Comparison of ENCODE assay signal across 34 mouse cellular contexts in the genomic region with DNA sequence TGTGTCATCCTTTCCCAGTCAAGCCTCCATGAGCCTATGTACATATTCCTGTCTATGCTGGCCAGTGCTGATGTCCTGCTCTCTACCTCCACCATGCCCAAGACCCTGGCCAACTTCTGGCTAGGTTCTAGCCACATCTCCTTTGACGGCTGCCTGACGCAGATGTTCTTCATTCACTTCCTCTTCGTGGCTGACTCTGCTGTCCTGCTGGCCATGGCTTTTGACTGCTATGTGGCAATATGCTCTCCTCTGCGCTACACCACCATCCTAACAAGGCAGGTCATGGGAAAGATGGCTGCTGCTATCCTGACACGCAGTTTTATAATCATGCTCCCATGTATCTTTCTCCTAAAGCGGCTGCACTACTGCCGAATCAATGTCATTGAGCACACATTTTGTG. TPM values are rescaled to one million over a fixed set of nuclear protein-coding genes. Genes with fewer than 3 reads are reported as not detected.
DNase-seq lines count a peak whose midpoint lies in the region; ATAC-seq lines count a peak whose summit lies in the region.
"Had no signal": no experiment of that assay in that cellular context is flagged by ENCODE, and none has a peak within 500 bp of the region (broad histone marks: within the 10 kb centered on the region; RNA-seq: fewer than 3 reads in every experiment).

No protein-coding gene starts in this region.

- H3K9me3 ChIP-seq in intestine, embryonic 14.5 days (ENCODE audit: control insufficient read depth, low read length) = no peaks in the 10 kb centered on the region
- H3K9me3 ChIP-seq in intestine, embryonic 16.5 days (ENCODE audit: control insufficient read depth, low read length) = no peaks in the 10 kb centered on the region
- no peaks in the 10 kb centered on the region for H3K9me3 ChIP-seq in embryonic facial prominence, embryonic 10.5 days
- H3K9me3 ChIP-seq: forebrain, embryonic 12.5 days; G1E; heart, embryonic 15.5 days; liver, embryonic 15.5 days; megakaryocyte, embryonic 14.5 days; neural tube, embryonic 15.5 days had no signal

- no peak overlapping the region for H3K4me3 ChIP-seq in intestine, embryonic 14.5 days (ENCODE audit: low read depth, low read length)
- no peak overlapping the region for H3K4me3 ChIP-seq in intestine, embryonic 16.5 days (ENCODE audit: low read length)
- no peak overlapping the region for H3K4me3 ChIP-seq in embryonic facial prominence, embryonic 10.5 days
- H3K4me3 ChIP-seq: forebrain, embryonic 12.5 days; heart, embryonic 15.5 days; liver, embryonic 15.5 days; megakaryocyte, embryonic 14.5 days; neural tube, embryonic 15.5 days had no signal

- no peaks in the 10 kb centered on the region for H3K36me3 ChIP-seq in intestine, embryonic 14.5 days (ENCODE audit: control insufficient read depth, insufficient read depth, low read length)
- no peaks in the 10 kb centered on the region for H3K36me3 ChIP-seq in intestine, embryonic 16.5 days (ENCODE audit: control insufficient read depth, insufficient read depth, low read length)
- no peaks in the 10 kb centered on the region for H3K36me3 ChIP-seq in embryonic facial prominence, embryonic 10.5 days (replicated peaks)
- H3K36me3 ChIP-seq: forebrain, embryonic 12.5 days; G1E; heart, embryonic 15.5 days; liver, embryonic 15.5 days; neural tube, embryonic 15.5 days had no signal

- DNase-seq in intestine, embryonic 14.5 days (ENCODE audit: low spot score) = peak; percentile 36
- peak; percentile 70 for DNase-seq in 416B (ENCODE audit: low read depth)
- no peak for DNase-seq in thymus, postnatal 10 days (ENCODE audit: low spot score in 2 of 2)
- DNase-seq in thymus, postnatal 0 days (ENCODE audit: low spot score) = no peak
- no peak for DNase-seq in embryonic facial prominence, embryonic 10.5 days (ENCODE audit: low spot score)
- DNase-seq: adrenal gland, postnatal 36 days; cerebellum, adult 11 months; cerebellum, adult 9-11 months; gastrocnemius, postnatal 25 days; heart, postnatal 36 days; kidney, adult 11 months; kidney, postnatal 4 days; layer of hippocampus, adult 9-11 months; midbrain, embryonic 14.5 days; right cerebral cortex, postnatal 14 days; thymus, postnatal 25 days had no signal

- no peak overlapping the region for H3K4me2 ChIP-seq in intestine, embryonic 14.5 days (ENCODE audit: low read length)
- no peak overlapping the region for H3K4me2 ChIP-seq in intestine, embryonic 16.5 days (ENCODE audit: low read depth, low read length)
- H3K4me2 ChIP-seq: forebrain, embryonic 12.5 days; heart, embryonic 15.5 days; liver, embryonic 15.5 days; neural tube, embryonic 15.5 days had no signal

- no peaks in the 10 kb centered on the region for H3K4me1 ChIP-seq in intestine, embryonic 14.5 days (replicated peaks; ENCODE audit: control insufficient read depth, insufficient read depth, low read length)
- H3K4me1 ChIP-seq in intestine, embryonic 16.5 days (ENCODE audit: control insufficient read depth, insufficient read depth, low read length) = no peaks in the 10 kb centered on the region
- H3K4me1 ChIP-seq in embryonic facial prominence, embryonic 10.5 days = no peaks in the 10 kb centered on the region
- H3K4me1 ChIP-seq: forebrain, embryonic 12.5 days; heart, embryonic 15.5 days; liver, embryonic 15.5 days; neural tube, embryonic 15.5 days had no signal

- WGBS in intestine, embryonic 14.5 days = 93% methylated on average over 7 of the region's 7 CpGs
- 94% methylated on average over 7 of the region's 7 CpGs for WGBS in intestine, embryonic 16.5 days
- 92% methylated on average over 7 of the region's 7 CpGs for WGBS in embryonic facial prominence, embryonic 10.5 days

- no peak for ATAC-seq in intestine, embryonic 14.5 days (replicated peaks; ENCODE audit: low FRiP score, low TSS enrichment, low read depth)
- no peak for ATAC-seq in intestine, embryonic 16.5 days
- 0 out of 2 replicates have a peak, but pooled peaks have one; percentile 14 for ATAC-seq in erythroid progenitor cell, adult 5-6 weeks (replicated peaks; ENCODE audit: low FRiP score, poor library complexity, severe bottlenecking)
- peak; percentile 100 for ATAC-seq in megakaryocyte progenitor cell, adult 5-6 weeks (replicated peaks; ENCODE audit: poor library complexity)
- ATAC-seq: hindbrain, postnatal 0 days; Patski had no signal

- no peak overlapping the region for H3K27ac ChIP-seq in intestine, embryonic 14.5 days (ENCODE audit: low read depth)
- H3K27ac ChIP-seq in intestine, embryonic 16.5 days (ENCODE audit: low read length) = no peak overlapping the region
- no peak overlapping the region for H3K27ac ChIP-seq in embryonic facial prominence, embryonic 10.5 days (replicated peaks)
- H3K27ac ChIP-seq: forebrain, embryonic 12.5 days; heart, embryonic 15.5 days; hindbrain, postnatal 0 days; liver, embryonic 15.5 days; neural tube, embryonic 15.5 days had no signal

- H3K9ac ChIP-seq in intestine, embryonic 14.5 days (ENCODE audit: low read length) = no peak overlapping the region
- no peak overlapping the region for H3K9ac ChIP-seq in intestine, embryonic 16.5 days (ENCODE audit: low read depth, low read length)
- H3K9ac ChIP-seq: forebrain, embryonic 12.5 days; heart, embryonic 15.5 days; liver, embryonic 15.5 days; neural tube, embryonic 15.5 days had no signal

- no peaks in the 10 kb centered on the region for H3K27me3 ChIP-seq in intestine, embryonic 14.5 days (replicated peaks; ENCODE audit: control insufficient read depth, insufficient read depth, low read length)
- H3K27me3 ChIP-seq in intestine, embryonic 16.5 days (replicated peaks; ENCODE audit: control insufficient read depth, insufficient read depth, low read length) = no peaks in the 10 kb centered on the region
- no peaks in the 10 kb centered on the region for H3K27me3 ChIP-seq in embryonic facial prominence, embryonic 10.5 days (replicated peaks; ENCODE audit: low read depth, poor library complexity, severe bottlenecking)
- H3K27me3 ChIP-seq: forebrain, embryonic 12.5 days; heart, embryonic 15.5 days; liver, embryonic 15.5 days; neural tube, embryonic 15.5 days; Patski had no signal

RNA-seq across cellular contexts. Expression of gene Olfr649, which starts 10.4 kb away (rescaled TPM):
- not detected in 2 replicates for polyA plus RNA-seq in intestine, embryonic 14.5 days (2014; fragmentation: Nextera tagmentation; extraction: Ambion mirVana)
- not detected in 2 replicates for polyA plus RNA-seq in intestine, embryonic 16.5 days (2015; fragmentation: Nextera tagmentation; extraction: Ambion mirVana)
- not detected in 2 replicates for total RNA-seq in erythroid progenitor cell, adult 5-6 weeks (2015; ENCODE audit: low replicate concordance)
- 0.83 TPM in 1 of 2 replicates, not detected in the other for total RNA-seq in erythroid progenitor cell, adult 5-6 weeks (2017; ENCODE audit: low replicate concordance)
- total RNA-seq in megakaryocyte progenitor cell, adult 5-6 weeks (2015) = not detected in 2 replicates
- not detected in 2 replicates for total RNA-seq in megakaryocyte progenitor cell, adult 5-6 weeks (2017)
- not detected in 2 replicates for polyA plus RNA-seq in thymus, postnatal 0 days (2015; fragmentation: Nextera tagmentation; extraction: Ambion mirVana)
- polyA plus RNA-seq in embryonic facial prominence, embryonic 10.5 days (2016; fragmentation: Nextera tagmentation; extraction: Ambion mirVana) = not detected in 2 replicates
- total RNA-seq: adrenal gland, adult 18-20 months; adrenal gland, postnatal 36 days; gastrocnemius, postnatal 25 days; heart, postnatal 36 days; hindbrain, postnatal 0 days; left cerebral cortex, adult 18-20 months; left cerebral cortex, postnatal 36 days had no signal
- polyA plus RNA-seq: cortical plate, adult 2 months; embryonic facial prominence, embryonic 11.5 days; forebrain, embryonic 12.5 days; G1E; heart, embryonic 15.5 days; hindbrain, postnatal 0 days; kidney, embryonic 16.5 days; limb, embryonic 14.5 days; liver, embryonic 15.5 days; midbrain, embryonic 14.5 days; neural tube, embryonic 15.5 days; Patski had no signal

RNA-seq across cellular contexts. Expression of gene Trim6, which starts 12.4 kb away (rescaled TPM):
- 1.6 TPM in 2 replicates for polyA plus RNA-seq in intestine, embryonic 14.5 days (2014; fragmentation: Nextera tagmentation; extraction: Ambion mirVana)
- 0.78 and 1.2 TPM in 2 replicates for polyA plus RNA-seq in intestine, embryonic 16.5 days (2015; fragmentation: Nextera tagmentation; extraction: Ambion mirVana)
- total RNA-seq in erythroid progenitor cell, adult 5-6 weeks (2015; ENCODE audit: low replicate concordance) = 1.7 TPM in 1 of 2 replicates, not detected in the other
- not detected in 2 replicates for total RNA-seq in erythroid progenitor cell, adult 5-6 weeks (2017; ENCODE audit: low replicate concordance)
- total RNA-seq in megakaryocyte progenitor cell, adult 5-6 weeks (2015) = 2.3 and 3.7 TPM in 2 replicates
- 2.1 and 2.5 TPM in 2 replicates for total RNA-seq in megakaryocyte progenitor cell, adult 5-6 weeks (2017)
- 0.75 and 0.99 TPM in 2 replicates for polyA plus RNA-seq in thymus, postnatal 0 days (2015; fragmentation: Nextera tagmentation; extraction: Ambion mirVana)
- polyA plus RNA-seq in embryonic facial prominence, embryonic 10.5 days (2016; fragmentation: Nextera tagmentation; extraction: Ambion mirVana) = 6.1 and 7.6 TPM in 2 replicates
- total RNA-seq: left cerebral cortex, adult 18-20 months had no signal
- polyA plus RNA-seq: G1E had no signal

RNA-seq across cellular contexts. Expression of gene Olfr648, which starts 23.0 kb away (rescaled TPM):
- polyA plus RNA-seq in intestine, embryonic 14.5 days (2014; fragmentation: Nextera tagmentation; extraction: Ambion mirVana) = 0.32 and 0.36 TPM in 2 replicates
- 0.11 and 0.20 TPM in 2 replicates for polyA plus RNA-seq in intestine, embryonic 16.5 days (2015; fragmentation: Nextera tagmentation; extraction: Ambion mirVana)
- 0.72 and 1.3 TPM in 2 replicates for total RNA-seq in erythroid progenitor cell, adult 5-6 weeks (2015; ENCODE audit: low replicate concordance)
- 0.68 TPM in 1 of 2 replicates, not detected in the other for total RNA-seq in erythroid progenitor cell, adult 5-6 weeks (2017; ENCODE audit: low replicate concordance)
- not detected in 2 replicates for total RNA-seq in megakaryocyte progenitor cell, adult 5-6 weeks (2015)
- not detected in 2 replicates for total RNA-seq in megakaryocyte progenitor cell, adult 5-6 weeks (2017)
- 0.08 and 0.10 TPM in 2 replicates for polyA plus RNA-seq in thymus, postnatal 0 days (2015; fragmentation: Nextera tagmentation; extraction: Ambion mirVana)
- polyA plus RNA-seq in embryonic facial prominence, embryonic 10.5 days (2016; fragmentation: Nextera tagmentation; extraction: Ambion mirVana) = 0.30 and 0.36 TPM in 2 replicates
- total RNA-seq: adrenal gland, adult 18-20 months; adrenal gland, postnatal 36 days; gastrocnemius, postnatal 25 days; heart, postnatal 36 days; hindbrain, postnatal 0 days had no signal
- polyA plus RNA-seq: G1E had no signal

RNA-seq across cellular contexts. Expression of gene Trim34a, which starts 38.1 kb away (rescaled TPM):
- 1.5 and 1.9 TPM in 2 replicates for polyA plus RNA-seq in intestine, embryonic 14.5 days (2014; fragmentation: Nextera tagmentation; extraction: Ambion mirVana)
- polyA plus RNA-seq in intestine, embryonic 16.5 days (2015; fragmentation: Nextera tagmentation; extraction: Ambion mirVana) = 2.0 and 2.6 TPM in 2 replicates
- total RNA-seq in erythroid progenitor cell, adult 5-6 weeks (2015; ENCODE audit: low replicate concordance) = 9.0 and 11.7 TPM in 2 replicates
- 7.6 and 13.5 TPM in 2 replicates for total RNA-seq in erythroid progenitor cell, adult 5-6 weeks (2017; ENCODE audit: low replicate concordance)
- 8.6 and 10.9 TPM in 2 replicates for total RNA-seq in megakaryocyte progenitor cell, adult 5-6 weeks (2015)
- total RNA-seq in megakaryocyte progenitor cell, adult 5-6 weeks (2017) = 10.4 and 16.4 TPM in 2 replicates
- 10.4 and 12.0 TPM in 2 replicates for polyA plus RNA-seq in thymus, postnatal 0 days (2015; fragmentation: Nextera tagmentation; extraction: Ambion mirVana)
- 0.54 and 0.69 TPM in 2 replicates for polyA plus RNA-seq in embryonic facial prominence, embryonic 10.5 days (2016; fragmentation: Nextera tagmentation; extraction: Ambion mirVana)

RNA-seq across cellular contexts. Expression of gene Olfm5, which starts 41.6 kb away (rescaled TPM):
- not detected in 2 replicates for polyA plus RNA-seq in intestine, embryonic 14.5 days (2014; fragmentation: Nextera tagmentation; extraction: Ambion mirVana)
- not detected in 2 replicates for polyA plus RNA-seq in intestine, embryonic 16.5 days (2015; fragmentation: Nextera tagmentation; extraction: Ambion mirVana)
- not detected in 2 replicates for total RNA-seq in erythroid progenitor cell, adult 5-6 weeks (2015; ENCODE audit: low replicate concordance)
- not detected in 2 replicates for total RNA-seq in erythroid progenitor cell, adult 5-6 weeks (2017; ENCODE audit: low replicate concordance)
- 0.15 TPM in 1 of 2 replicates, not detected in the other for total RNA-seq in megakaryocyte progenitor cell, adult 5-6 weeks (2015)
- 0.17 TPM in 1 of 2 replicates, not detected in the other for total RNA-seq in megakaryocyte progenitor cell, adult 5-6 weeks (2017)
- polyA plus RNA-seq in thymus, postnatal 0 days (2015; fragmentation: Nextera tagmentation; extraction: Ambion mirVana) = 0.45 and 0.65 TPM in 2 replicates
- polyA plus RNA-seq in embryonic facial prominence, embryonic 10.5 days (2016; fragmentation: Nextera tagmentation; extraction: Ambion mirVana) = not detected in 2 replicates
- total RNA-seq: adrenal gland, adult 18-20 months; adrenal gland, postnatal 36 days; gastrocnemius, postnatal 25 days; heart, postnatal 36 days; hindbrain, postnatal 0 days; left cerebral cortex, adult 18-20 months; left cerebral cortex, postnatal 36 days had no signal
- polyA plus RNA-seq: cortical plate, adult 2 months; embryonic facial prominence, embryonic 11.5 days; forebrain, embryonic 12.5 days; G1E; heart, embryonic 15.5 days; hindbrain, postnatal 0 days; kidney, embryonic 16.5 days; limb, embryonic 14.5 days; liver, embryonic 15.5 days; midbrain, embryonic 14.5 days; neural tube, embryonic 15.5 days; Patski had no signal

Comparison
In these comparisons a context has a peak if more than half of its experiments do, and no peak if none do; other contexts are left out.
1. ATAC-seq: peak in erythroid progenitor cell, adult 5-6 weeks (single experiment) and megakaryocyte progenitor cell, adult 5-6 weeks (single experiment); none in intestine, embryonic 14.5 days (single experiment) and intestine, embryonic 16.5 days (single experiment).
2. DNase-seq: peak in intestine, embryonic 14.5 days (single experiment) and 416B (single experiment); none in thymus, postnatal 10 days (0 of 2), thymus, postnatal 0 days (single experiment) and embryonic facial prominence, embryonic 10.5 days (single experiment).